Mouse (Mus musculus) layer of hippocampus, postnatal 25 days (tissue): ENCODE results near the gene Oas1e. TPM values are rescaled to one million over a fixed set of nuclear protein-coding genes. Genes with fewer than 3 reads are reported as not detected.

Experiments used
- DNase-seq, 2 experiments: peaks; one replicate each; pipeline ENCODE4 v3.0.0; 2022; ENCODE audit warnings: mixed read lengths in 2 of 2, low spot score in 1 of 2; ENCODE audit errors: extremely low spot score in 1 of 2
- total RNA-seq, 2 experiments: library from RNA; stranded (reverse); gene quantifications; 2 replicates each; pipeline ENCODE4 v1.2.3; 2021

Oas1e gene
- total RNA-seq, 2 experiments from 2014 or later = not detected

DNA sequence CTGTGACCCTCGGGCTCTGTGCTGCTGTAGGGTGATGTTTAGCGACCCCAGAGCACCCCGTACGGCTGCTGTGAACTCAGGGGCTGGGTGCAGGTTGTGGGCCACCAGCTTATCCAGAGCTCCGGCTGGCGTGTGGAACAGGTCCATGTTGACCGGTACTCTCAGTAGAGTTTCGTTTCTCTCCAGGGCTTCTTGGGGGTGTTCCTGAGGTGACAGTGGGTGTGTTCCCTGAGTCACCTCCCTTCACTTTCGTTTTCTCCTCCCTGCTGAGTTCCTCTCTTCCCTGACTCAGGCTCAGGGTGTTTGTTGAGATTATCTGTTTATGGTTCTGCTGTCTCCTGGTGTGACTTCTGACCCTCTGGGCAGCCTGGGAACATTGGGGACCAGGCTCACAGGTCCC is 17.9 kb downstream of the Oas1e start, which contains the start of gene Oas3:
Gene Oas3, minus strand, starts transcription at position 184 of the 400 bp plus-strand sequence.
- no peak for DNase-seq

DNA sequence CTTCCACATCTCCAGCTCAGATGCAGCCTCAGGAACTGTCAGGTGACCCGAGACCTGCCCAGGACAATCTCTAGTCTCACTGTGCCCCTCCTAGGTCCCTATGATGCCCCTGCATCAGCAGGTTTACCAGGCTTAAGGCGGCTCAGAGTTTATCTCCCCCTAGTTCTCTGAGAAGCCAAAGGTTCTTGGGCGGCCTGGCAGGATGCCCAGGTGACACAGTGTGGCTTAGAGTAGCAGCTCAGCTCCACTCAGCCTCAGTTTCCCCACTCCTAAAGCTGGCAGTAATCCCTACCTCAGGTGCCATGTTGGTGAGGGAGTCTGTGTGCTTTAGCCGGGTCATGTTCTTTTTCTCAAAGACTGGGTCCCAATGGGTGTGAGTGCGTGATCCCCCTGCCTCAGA is 18.5 kb downstream of the Oas1e start:
- no peak for DNase-seq

DNA sequence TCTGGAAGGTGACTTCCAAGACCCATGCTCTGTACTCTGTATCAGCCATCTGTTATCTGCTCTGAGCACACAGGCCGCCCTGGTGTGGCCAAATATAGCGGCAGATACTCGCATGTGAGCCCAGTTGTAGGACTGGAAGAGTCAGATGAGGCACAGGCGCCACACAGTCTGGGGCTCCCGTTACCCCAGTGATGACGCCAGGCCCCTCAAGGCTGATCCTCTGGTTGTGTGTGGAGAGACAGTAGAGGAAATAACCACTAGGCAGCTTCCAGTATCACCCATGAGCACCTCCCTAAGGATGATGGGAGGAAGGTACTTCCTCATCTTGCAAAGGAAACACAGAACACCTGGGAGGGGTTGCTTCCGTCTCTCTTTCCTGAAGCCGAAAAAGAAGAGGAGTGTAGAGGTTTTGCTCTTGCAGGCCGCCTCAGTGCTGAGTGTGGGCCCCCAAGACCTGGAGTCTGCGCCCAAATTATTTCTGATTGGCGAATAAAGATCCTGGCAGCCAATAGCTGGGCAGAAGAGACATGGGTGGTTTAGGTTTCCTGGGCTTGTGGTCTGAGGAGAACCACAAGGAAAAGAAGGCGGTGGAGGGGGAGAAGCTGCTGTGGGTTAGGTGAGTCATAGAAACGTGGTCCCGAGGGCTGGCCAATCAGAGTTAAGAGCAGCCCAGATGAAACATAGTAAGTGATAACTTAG is 19.9 kb downstream of the Oas1e start:
- DNase-seq = no peak

DNA sequence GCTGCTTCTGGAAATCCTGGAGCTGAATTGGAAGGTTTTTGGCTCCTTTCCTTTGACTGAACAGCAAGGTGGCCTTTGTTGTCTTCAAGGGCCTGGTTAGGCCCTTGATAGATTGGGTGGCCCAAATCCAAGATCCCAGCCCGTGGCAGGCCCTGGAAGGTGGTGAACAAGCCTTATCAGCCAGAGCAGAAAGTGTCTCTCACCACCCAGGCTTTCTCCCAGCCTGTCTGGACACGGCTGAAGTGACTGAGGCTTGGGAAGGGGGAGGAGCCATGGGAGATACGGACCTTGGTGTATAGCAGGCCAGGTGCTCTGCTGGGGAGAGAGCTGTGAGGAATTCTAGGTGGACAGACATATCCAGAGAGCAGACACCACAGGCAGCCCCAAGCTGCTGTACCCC is 25.9 kb downstream of the Oas1e start:
- no peak for DNase-seq

DNA sequence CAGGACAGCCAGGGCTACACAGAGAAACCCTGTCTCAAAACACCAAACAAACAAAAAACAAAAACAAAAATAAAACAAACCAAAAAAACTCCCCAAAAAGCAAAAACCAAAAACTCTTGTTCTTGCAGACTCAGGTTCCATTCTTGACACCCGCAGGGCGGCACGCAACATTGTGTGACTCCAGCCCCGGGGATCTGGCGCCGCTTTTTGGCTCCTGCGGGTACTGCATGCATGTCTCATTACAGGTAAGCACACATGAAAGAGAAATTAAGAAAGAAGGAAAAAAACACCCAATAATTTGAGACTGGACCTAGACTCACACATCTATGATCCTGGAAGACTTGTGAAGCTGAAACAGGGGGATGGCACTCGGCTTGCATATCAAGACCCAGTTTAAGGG is 30.3 kb downstream of the Oas1e start:
- DNase-seq = no peak

DNA sequence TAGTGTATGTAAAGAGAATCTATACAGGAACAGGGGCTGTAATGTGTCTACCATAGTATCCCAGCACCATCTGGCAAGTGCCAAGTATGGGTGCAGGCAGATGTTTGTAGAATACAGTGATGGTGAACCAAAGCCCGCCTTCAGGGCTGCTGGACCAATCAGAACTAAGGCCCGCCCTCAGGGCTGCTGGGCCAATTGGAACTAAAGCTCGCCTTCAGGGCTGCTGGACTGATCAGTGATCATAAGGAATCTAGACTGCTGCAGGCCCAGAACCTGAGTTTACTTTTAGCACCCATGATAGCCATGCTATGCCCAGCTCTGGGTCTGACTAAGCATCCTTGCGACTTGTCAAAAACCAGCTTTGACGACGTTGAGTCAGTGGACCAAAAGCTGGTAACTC is 33.4 kb downstream of the Oas1e start:
- DNase-seq = no peak

DNA sequence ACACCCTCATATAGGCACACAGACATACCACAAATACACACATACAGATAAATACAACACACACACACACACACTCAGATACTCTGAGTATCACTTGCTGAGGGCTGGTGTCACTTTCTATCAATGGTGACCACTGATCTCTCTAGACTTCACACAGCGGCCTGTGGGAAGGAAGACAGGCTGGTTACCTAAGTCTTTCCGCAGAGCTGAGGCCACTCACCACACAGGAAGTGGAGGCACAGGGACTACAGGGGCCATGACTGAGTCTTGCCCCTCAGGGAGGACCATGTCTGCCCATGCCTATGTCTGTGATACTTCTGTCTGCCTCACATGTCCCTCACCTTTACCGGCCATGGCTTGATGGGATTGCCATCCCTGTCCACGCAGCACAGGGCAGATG is 41.1 kb downstream of the Oas1e start:
- DNase-seq = no peak

DNA sequence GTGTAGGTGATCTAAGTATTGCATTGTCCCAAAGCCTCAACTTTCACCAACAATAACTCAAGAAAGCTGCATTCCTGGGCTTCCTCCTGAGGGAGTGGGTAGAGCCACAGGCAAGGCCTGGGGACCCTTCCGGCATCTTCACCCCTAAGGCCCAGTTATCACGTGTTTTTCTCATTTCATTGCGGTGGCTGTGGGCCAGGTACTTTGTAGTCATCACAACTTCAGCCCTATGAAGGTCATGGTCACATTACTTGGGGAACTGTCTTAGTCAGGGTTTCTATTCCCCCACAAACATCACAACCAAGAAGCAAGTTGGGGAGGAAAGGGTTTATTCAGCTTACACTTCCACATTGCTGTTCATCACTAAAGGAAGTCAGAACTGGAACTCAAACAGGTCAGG is 42.5 kb downstream of the Oas1e start:
- DNase-seq = no peak

DNA sequence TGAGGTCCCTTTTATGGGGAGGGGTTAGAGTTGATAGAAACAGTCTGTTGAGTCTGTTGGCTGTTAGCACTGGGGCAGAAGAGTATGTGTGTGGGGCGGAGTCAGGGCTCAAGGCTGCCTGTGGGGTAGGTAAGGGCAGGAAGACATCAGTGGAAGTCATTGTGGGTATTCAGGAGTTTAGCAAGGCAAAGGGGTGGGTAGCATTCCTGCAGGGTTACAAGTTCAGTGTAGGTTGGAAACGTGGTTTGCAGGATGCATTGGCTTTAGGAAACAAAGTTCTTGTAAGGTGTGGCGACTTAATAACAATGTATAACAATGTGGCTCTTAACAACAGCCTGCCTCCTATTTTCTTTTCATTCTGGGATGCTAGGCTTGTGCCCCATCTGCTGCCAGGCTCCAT is 44.1 kb downstream of the Oas1e start:
- DNase-seq = no peak

DNA sequence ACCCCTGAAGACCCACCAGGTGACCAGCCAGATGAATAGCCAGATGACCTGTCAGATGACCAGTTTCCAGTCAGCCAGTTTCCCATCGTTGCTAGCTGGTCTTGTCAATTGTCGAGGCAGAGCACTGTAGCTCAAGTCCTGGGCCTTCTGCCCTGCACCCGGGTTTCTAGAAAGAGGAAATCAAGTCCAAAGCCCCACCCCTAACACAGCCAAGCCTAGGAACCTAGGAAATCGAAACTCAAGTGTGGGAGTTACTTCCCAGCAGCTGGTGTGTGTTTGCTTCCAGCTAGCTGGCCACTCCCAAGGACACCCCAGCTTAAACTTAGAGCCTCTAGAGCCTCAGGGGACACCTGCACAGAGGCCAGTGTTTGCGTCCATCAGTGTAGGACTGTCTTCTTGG is 45.6 kb downstream of the Oas1e start, which contains the start of gene Oas2:
Gene Oas2, minus strand, starts transcription at position 166 of the 400 bp plus-strand sequence.
- no peak for DNase-seq

DNA sequence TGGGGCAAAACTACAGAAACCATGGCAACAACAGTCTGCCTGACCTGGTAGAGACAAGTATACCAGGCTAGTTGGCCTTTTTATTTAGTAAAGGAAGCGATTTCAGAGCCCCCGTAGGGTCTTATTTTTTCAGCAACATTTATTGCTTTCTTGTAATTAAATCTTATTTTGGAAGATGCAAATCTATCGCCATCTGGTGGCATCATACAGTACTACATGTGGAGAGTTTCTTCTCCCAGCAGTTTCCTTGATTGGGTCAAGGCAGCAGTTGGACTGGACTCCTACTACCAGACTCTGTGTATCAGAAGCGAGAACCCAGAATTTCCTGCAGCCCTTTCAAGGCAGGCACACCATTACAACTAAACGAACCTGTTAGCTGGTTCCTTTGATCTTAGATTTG is 48.9 kb downstream of the Oas1e start:
- peak; percentile 37 to 74 for DNase-seq

DNA sequence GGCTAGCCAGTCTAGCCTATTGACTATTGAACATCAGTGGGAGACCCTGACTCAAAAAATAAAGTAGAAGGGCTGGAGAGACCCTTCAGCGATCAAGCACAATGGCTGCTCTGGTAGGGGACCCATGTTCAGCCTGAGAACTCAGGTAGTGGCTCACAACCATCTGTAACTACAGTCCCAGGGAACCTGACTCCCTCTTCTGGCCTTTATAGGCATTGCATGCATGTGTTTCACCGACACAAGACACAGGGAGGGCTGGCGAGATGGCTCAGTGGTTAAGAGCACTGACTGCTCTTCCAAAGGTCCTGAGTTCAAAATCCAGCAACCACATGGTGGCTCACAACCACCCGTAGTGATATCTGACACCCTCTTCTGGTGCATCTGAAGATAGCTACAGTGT is 53.2 kb downstream of the Oas1e start:
- DNase-seq = peak in 1 of 2 experiments; percentile 32

Other genes starting within 250 kb of the Oas1e start
- gene Tpcn1, start 206.9 kb downstream of the Oas1e start, total RNA-seq = 10 to 100 TPM; 31.0 to 39.9 TPM
- under 1 TPM; 0.79 to 0.80 TPM for gene Iqcd, start 206.5 kb downstream of the Oas1e start, total RNA-seq
- 10 to 100 TPM; 23.9 to 25.5 TPM for gene Rita1, start 182.9 kb downstream of the Oas1e start, total RNA-seq
- 10 to 100 TPM; 40.7 to 42.5 TPM for gene Ddx54, start 182.8 kb downstream of the Oas1e start, total RNA-seq
- gene Cfap73, start 161.3 kb downstream of the Oas1e start, total RNA-seq = under 1 TPM; 0.39 to 0.42 TPM
- 100 to 1,000 TPM in 1 of 2 experiments, 10 to 100 TPM in 1; 92.7 to 100 TPM for gene Rasal1, start 146.7 kb downstream of the Oas1e start, total RNA-seq
- gene Dtx1, start 83.6 kb downstream of the Oas1e start, total RNA-seq = 10 to 100 TPM; 67.2 to 78.5 TPM
- under 1 TPM in 1 of 2 experiments, not detected in 1; 0.10 TPM for gene Oas2, start 45.7 kb downstream of the Oas1e start, total RNA-seq
- gene Oas3, start 17.9 kb downstream of the Oas1e start, total RNA-seq = not detected
- 1 to 10 TPM in 1 of 2 experiments, under 1 TPM in 1; 0.81 to 1.3 TPM for gene Oas1c, start 17.0 kb upstream of the Oas1e start, total RNA-seq
- gene Oas1f, start 51.8 kb upstream of the Oas1e start, total RNA-seq = not detected
- not detected for gene Oas1h, start 65.9 kb upstream of the Oas1e start, total RNA-seq
- gene Oas1g, start 92.1 kb upstream of the Oas1e start, total RNA-seq = not detected
- gene Oas1a, start 112.0 kb upstream of the Oas1e start, total RNA-seq = under 1 TPM; 0.26 to 0.27 TPM
- gene Oas1d, start 119.0 kb upstream of the Oas1e start, total RNA-seq = not detected
- 100 to 1,000 TPM; 203 to 233 TPM for gene Rph3a, start 214.6 kb upstream of the Oas1e start, total RNA-seq